Mouse (Mus musculus): ENCODE results near the gene H2afy. TPM values are rescaled to one million over a fixed set of nuclear protein-coding genes. Genes with fewer than 3 reads are reported as not detected.

Gene H2afy
- 607 and 623 TPM in 2 replicates for polyA plus RNA-seq (2016; fragmentation: Nextera tagmentation; extraction: Ambion mirVana)

DNA sequence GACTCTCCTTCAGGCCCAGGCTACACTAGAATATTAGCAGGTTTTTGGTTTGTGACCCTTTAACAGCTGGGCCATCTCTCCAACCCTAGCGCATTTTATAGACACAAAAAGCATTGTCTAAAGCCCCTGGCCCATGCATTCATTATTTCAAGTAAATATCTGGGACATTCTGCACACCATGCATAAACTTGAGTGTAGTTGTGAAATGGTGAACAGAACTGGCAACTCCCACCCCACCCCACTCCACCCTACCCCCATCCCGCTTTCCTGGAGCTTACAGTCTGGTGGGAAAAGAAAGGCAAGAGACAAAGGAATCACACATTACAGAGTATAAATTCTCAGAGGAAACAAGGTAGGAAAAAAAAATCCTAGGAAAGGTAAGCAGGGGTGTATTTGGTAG is at the start of gene H2afy:
Gene H2afy, minus strand, starts transcription at position 162 of the 400 bp plus-strand sequence.
- H3K9me3 ChIP-seq, result no peaks in the 10 kb centered on the region
- H3K4me2 ChIP-seq, result peak within 1 kb of the TSS; percentile 89
- no peak for ATAC-seq (ENCODE audit: insufficient number of reproducible peaks, insufficient read depth, low FRiP score, low TSS enrichment, low read depth)
- peak within 1 kb of the TSS; percentile 99 for H3K4me3 ChIP-seq (replicated peaks)
- H3K4me1 ChIP-seq (replicated peaks), result peaks cover 69% of the 10 kb centered on the region
- H3K27ac ChIP-seq, result peak within 1 kb of the TSS; percentile 95
- WGBS, result 87% methylated on average over 2 of the region's 2 CpGs
- peak within 1 kb of the TSS; percentile 99 for H3K9ac ChIP-seq (replicated peaks)
- peaks cover 13% of the 10 kb centered on the region for H3K36me3 ChIP-seq
- H3K27me3 ChIP-seq, result no peaks in the 10 kb centered on the region

DNA sequence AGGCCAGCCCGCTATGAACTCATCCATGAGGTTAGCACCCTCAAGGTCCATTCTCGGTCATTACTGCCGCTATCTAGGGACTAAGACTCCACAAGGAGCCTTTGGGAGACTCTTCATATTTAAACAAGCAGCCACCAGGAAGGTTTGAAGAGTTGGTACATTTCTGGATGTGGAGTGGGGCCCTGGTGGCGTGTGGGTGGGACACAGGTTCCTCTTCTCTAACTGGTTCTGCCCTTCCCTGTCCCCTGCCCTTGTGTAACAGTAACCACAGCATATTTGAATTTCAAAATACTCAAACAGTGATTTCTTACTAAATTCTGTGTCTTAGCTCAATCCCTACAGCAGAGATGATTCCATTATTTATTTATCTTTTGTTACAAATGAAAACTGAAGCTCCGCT is 47.5 kb upstream of the H2afy start:
- no peaks in the 10 kb centered on the region; the same call in 1 of the 2 replicates for H3K27me3 ChIP-seq
- no peak for ATAC-seq (ENCODE audit: insufficient number of reproducible peaks, insufficient read depth, low FRiP score, low TSS enrichment, low read depth)
- peaks cover 3% of the 10 kb centered on the region; the same call in 1 of the 2 replicates for H3K9me3 ChIP-seq
- 0 out of 2 replicates have a peak, but pooled peaks cover 3% of the 10 kb centered on the region for H3K4me1 ChIP-seq (replicated peaks)
- 88% methylated on average over 5 of the region's 5 CpGs for WGBS
- no peaks in the 10 kb centered on the region for H3K36me3 ChIP-seq
- no peak overlapping the region for H3K9ac ChIP-seq (replicated peaks)
- no peak overlapping the region for H3K27ac ChIP-seq
- H3K4me3 ChIP-seq (replicated peaks), result no peak overlapping the region
- H3K4me2 ChIP-seq, result no peak overlapping the region

DNA sequence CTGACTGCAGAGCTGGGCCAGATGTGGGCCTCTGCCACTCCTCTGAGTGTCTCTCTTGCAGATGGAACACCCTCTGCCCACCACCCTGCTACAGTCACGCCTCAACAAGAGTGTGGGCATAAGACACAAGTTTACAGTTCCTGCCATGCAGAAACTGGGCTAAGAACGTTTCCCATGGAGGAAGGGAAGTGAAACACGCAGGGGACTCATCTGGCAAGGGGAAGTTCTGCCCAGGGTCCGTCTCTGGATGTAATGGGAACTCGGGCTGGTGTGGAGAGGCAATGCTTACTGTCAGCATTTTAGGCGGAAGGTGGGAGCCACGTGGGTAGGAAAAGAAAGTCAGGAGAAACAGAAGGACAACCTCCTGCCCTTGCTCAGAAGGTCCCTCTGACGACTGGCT is 45.3 kb upstream of the H2afy start:
- Histone ChIP-seq H3K9ac (replicated peaks) (no peak overlapping the region), H3K27ac (no peak overlapping the region), H3K4me3 (replicated peaks) (no peak overlapping the region), H3K27me3 (no peaks in the 10 kb centered on the region; the same call in 1 of the 2 replicates), H3K9me3 (no peaks in the 10 kb centered on the region), H3K4me2 (no peak overlapping the region), H3K36me3 (no peaks in the 10 kb centered on the region), H3K4me1 (replicated peaks) (peaks cover 10% of the 10 kb centered on the region)
- no peak for ATAC-seq (ENCODE audit: insufficient number of reproducible peaks, insufficient read depth, low FRiP score, low TSS enrichment, low read depth)
- 80% methylated on average over 8 of the region's 8 CpGs for WGBS

DNA sequence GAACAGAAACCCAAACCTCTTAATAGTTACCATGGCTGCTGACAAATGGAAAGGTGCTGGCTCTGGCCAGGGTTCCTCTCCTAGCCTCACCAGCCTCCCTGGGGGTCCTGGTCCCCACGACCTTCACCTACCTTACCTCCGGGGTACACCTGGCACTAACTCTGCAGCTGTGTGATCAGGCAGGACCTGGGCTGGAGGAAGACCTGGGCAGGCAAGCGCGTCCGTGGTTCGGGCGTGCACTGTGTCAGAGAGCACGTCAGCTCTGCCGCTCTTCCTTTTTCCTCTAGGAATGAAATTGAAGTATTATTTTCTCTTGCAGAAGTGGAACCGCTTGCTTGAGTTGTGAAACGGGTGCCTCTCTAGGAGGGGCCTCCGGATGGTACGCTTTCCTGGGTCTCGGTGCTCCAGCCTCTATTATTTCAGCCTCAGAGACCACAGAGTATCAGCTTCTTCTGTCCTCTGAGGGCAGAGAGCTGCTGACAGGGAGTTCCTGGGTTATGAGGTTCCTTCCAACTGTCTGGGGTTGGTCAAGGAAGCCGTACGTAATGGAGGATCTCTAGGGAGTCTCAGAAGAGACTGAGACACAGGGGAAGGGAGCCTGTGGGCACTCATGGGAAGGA is 42.4 kb upstream of the H2afy start, which contains the start of gene Tifab:
Gene Tifab, minus strand, starts transcription at position 470 of the 620 bp plus-strand sequence.
- H3K4me3 ChIP-seq (replicated peaks), result no peak within 1 kb of the TSS
- H3K4me2 ChIP-seq, result no peak within 1 kb of the TSS
- H3K36me3 ChIP-seq, result no peaks in the 10 kb centered on the region
- H3K9ac ChIP-seq (replicated peaks), result no peak within 1 kb of the TSS
- peaks cover 25% of the 10 kb centered on the region for H3K4me1 ChIP-seq (replicated peaks)
- ATAC-seq (ENCODE audit: insufficient number of reproducible peaks, insufficient read depth, low FRiP score, low TSS enrichment, low read depth), result no peak
- H3K27ac ChIP-seq, result 0 out of 2 replicates have a peak within 1 kb of the TSS, but pooled peaks have one; percentile 12
- no peaks in the 10 kb centered on the region for H3K9me3 ChIP-seq
- no peaks in the 10 kb centered on the region for H3K27me3 ChIP-seq
- 94% methylated on average over 16 of the region's 16 CpGs for WGBS

DNA sequence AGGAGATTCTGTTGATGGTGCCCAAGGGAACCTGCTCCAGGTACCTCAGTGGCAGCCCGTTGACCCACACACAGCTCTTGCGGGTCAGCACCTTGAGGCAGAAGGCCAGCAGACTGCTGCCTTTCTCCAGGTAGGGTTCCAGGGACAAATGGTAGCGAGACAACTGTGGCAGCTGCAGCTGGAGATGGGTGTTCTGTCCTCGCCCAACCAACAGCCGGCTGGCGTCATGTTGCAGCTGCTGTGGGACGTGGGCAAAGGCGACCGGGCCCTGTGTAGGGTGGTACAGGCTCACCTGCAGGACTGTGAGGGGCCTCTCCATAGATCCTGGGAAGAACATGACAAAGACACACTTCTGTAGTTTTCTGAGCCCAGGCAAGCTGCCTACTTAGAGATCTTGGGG is 40.1 kb upstream of the H2afy start:
- no peaks in the 10 kb centered on the region for H3K36me3 ChIP-seq
- 80% methylated on average over 9 of the region's 9 CpGs for WGBS
- no peak for ATAC-seq (ENCODE audit: insufficient number of reproducible peaks, insufficient read depth, low FRiP score, low TSS enrichment, low read depth)
- no peak overlapping the region for H3K4me3 ChIP-seq (replicated peaks)
- H3K9me3 ChIP-seq, result no peaks in the 10 kb centered on the region
- no peak overlapping the region for H3K4me2 ChIP-seq
- H3K4me1 ChIP-seq (replicated peaks), result peaks cover 45% of the 10 kb centered on the region
- H3K27me3 ChIP-seq, result no peaks in the 10 kb centered on the region
- H3K27ac ChIP-seq, result peak overlapping the region; percentile 83
- H3K9ac ChIP-seq (replicated peaks), result no peak overlapping the region

GRCm38 (mm10) chr13:56175848-56176247 is 39.7 kb upstream of the H2afy start:
- Histone ChIP-seq H3K9me3 (no peaks in the 10 kb centered on the region), H3K9ac (replicated peaks) (no peak overlapping the region), H3K27me3 (no peaks in the 10 kb centered on the region), H3K4me1 (replicated peaks) (peaks cover 50% of the 10 kb centered on the region), H3K4me3 (replicated peaks) (no peak overlapping the region), H3K27ac (peak overlapping the region; percentile 83), H3K36me3 (no peaks in the 10 kb centered on the region), H3K4me2 (no peak overlapping the region)
- 53% methylated on average over 4 of the region's 4 CpGs for WGBS
- ATAC-seq (ENCODE audit: insufficient number of reproducible peaks, insufficient read depth, low FRiP score, low TSS enrichment, low read depth), result no peak

DNA sequence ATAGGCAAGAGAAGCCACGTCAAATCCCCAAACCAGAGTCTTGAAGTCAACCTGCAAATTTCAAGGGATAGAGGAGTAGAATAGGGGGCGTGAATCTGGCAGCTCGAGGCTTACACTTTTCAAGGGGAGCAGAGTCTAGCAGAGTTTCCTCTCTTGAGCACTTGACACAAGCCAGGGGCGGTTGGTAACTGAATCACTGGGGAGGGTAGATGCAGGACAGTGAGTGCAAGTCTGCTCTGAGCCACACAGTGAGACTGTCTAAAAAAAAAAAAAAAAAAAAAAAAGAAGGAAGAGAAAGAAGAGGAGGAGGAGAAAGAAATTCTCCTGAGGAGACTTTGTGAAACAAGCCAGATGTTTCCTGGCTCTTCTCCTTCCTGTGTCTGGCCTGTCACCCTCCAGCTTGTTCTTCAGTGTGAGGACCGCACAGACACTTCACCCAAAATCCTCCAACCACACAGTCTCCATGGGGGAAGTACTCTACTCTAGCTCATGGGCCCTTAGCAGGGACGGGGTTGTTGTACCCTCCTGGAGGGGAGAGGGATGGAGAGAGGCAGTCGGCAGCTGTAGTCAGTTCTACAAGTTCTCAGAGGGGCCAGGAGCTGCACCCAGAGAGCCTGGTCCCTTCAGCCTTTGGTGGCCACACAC is 36.9 kb upstream of the H2afy start:
- Histone ChIP-seq H3K36me3 (no peaks in the 10 kb centered on the region), H3K9ac (replicated peaks) (no peak overlapping the region; the same call in 1 of the 2 replicates), H3K4me1 (replicated peaks) (peaks cover 75% of the 10 kb centered on the region), H3K27me3 (no peaks in the 10 kb centered on the region), H3K27ac (peak overlapping the region; percentile 66), H3K9me3 (no peaks in the 10 kb centered on the region), H3K4me3 (replicated peaks) (no peak overlapping the region), H3K4me2 (no peak overlapping the region)
- WGBS, result 44% methylated on average over 7 of the region's 7 CpGs
- ATAC-seq (ENCODE audit: insufficient number of reproducible peaks, insufficient read depth, low FRiP score, low TSS enrichment, low read depth), result no peak

- H3K9me3 ChIP-seq, result no peaks in the 10 kb centered on the region
- peaks cover 83% of the 10 kb centered on the region for H3K4me1 ChIP-seq (replicated peaks)
- no peak overlapping the region for H3K4me2 ChIP-seq
- WGBS, result 83% methylated on average over 7 of the region's 7 CpGs
- H3K36me3 ChIP-seq, result no peaks in the 10 kb centered on the region
- peak overlapping the region; percentile 96; the same call in 1 of the 2 replicates for H3K27ac ChIP-seq
- no peak for ATAC-seq (ENCODE audit: insufficient number of reproducible peaks, insufficient read depth, low FRiP score, low TSS enrichment, low read depth)
- H3K4me3 ChIP-seq (replicated peaks), result no peak overlapping the region
- H3K9ac ChIP-seq (replicated peaks), result no peak overlapping the region
- H3K27me3 ChIP-seq, result no peaks in the 10 kb centered on the region
Observed at GRCm38 (mm10) chr13:56172106-56172505, 35.9 kb upstream of the H2afy start.

DNA sequence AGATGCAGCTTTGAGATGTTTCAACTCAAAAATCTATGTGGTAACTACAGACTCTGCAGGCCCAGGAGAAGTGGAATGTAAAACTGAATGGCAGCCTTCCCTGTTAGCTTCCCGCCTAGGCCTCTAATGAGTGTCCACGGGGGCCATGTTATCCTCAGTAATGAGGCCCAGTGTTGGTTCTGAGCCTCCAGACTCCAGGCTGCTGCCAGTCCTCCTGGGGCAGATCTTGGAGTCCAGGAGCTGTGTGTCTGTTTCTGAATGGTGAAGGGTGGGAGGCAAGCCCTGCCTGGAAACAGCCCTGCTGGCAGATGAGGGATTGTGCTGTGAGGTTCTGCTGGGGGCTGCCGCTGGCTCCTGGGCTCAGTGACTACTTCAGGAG is 32.2 kb upstream of the H2afy start:
- Histone ChIP-seq H3K36me3 (no peaks in the 10 kb centered on the region), H3K4me3 (replicated peaks) (no peak overlapping the region), H3K4me1 (replicated peaks) (peaks cover 90% of the 10 kb centered on the region), H3K9ac (replicated peaks) (peak overlapping the region; percentile 31; the same call in 1 of the 2 replicates), H3K4me2 (peak overlapping the region; percentile 37), H3K27me3 (no peaks in the 10 kb centered on the region), H3K9me3 (no peaks in the 10 kb centered on the region), H3K27ac (peak overlapping the region; percentile 96)
- ATAC-seq (ENCODE audit: insufficient number of reproducible peaks, insufficient read depth, low FRiP score, low TSS enrichment, low read depth), result peak; percentile 58; the same call in 1 of the 2 replicates
- 24% methylated on average over 3 of the region's 3 CpGs for WGBS

- Histone ChIP-seq H3K4me1 (replicated peaks) (peaks cover 91% of the 10 kb centered on the region), H3K27me3 (no peaks in the 10 kb centered on the region), H3K4me3 (replicated peaks) (no peak overlapping the region), H3K9me3 (no peaks in the 10 kb centered on the region), H3K4me2 (peak overlapping the region; percentile 37), H3K9ac (replicated peaks) (no peak overlapping the region), H3K27ac (peak overlapping the region; percentile 96), H3K36me3 (no peaks in the 10 kb centered on the region)
- WGBS, result 11% methylated on average over 13 of the region's 14 CpGs
- peak; percentile 61 for ATAC-seq (ENCODE audit: insufficient number of reproducible peaks, insufficient read depth, low FRiP score, low TSS enrichment, low read depth)
Observed at GRCm38 (mm10) chr13:56167446-56168402, 31.6 kb upstream of the H2afy start.

GRCm38 (mm10) chr13:56165561-56165960 is 29.4 kb upstream of the H2afy start:
- no peak overlapping the region for H3K9ac ChIP-seq (replicated peaks)
- H3K27me3 ChIP-seq, result no peaks in the 10 kb centered on the region
- no peaks in the 10 kb centered on the region for H3K9me3 ChIP-seq
- no peak overlapping the region for H3K4me2 ChIP-seq
- peaks cover 90% of the 10 kb centered on the region for H3K4me1 ChIP-seq (replicated peaks)
- H3K36me3 ChIP-seq, result no peaks in the 10 kb centered on the region
- 87% methylated on average over 11 of the region's 11 CpGs for WGBS
- peak overlapping the region; percentile 92 for H3K27ac ChIP-seq
- no peak overlapping the region for H3K4me3 ChIP-seq (replicated peaks)
- no peak for ATAC-seq (ENCODE audit: insufficient number of reproducible peaks, insufficient read depth, low FRiP score, low TSS enrichment, low read depth)
